9 mouse cellular contexts compared by ENCODE assay signal in the genomic region with DNA sequence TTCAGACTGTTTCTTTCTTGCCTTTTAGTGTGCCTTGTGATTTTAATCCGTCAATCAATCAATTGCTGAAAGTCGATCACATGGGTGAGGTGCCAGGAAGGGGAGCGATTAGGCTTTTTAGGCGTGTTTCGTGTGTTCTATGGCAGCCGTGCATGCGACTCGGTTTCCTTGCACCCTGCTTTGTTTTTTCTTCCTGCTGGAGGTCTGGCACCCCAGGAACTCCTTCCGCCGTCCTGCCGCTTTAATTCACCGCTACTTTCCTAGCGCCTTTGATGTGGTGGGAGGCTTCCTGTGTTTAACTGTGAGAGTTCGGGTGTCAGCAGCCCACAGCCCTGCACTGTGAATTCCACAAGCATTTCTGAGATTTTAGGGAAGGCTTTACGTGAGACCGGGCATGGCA. TPM values are rescaled to one million over a fixed set of nuclear protein-coding genes. Genes with fewer than 3 reads are reported as not detected.
A peak's percentile ranks its signal among the peaks of the same experiment; 100 is the strongest.
DNase-seq lines count a peak whose midpoint lies in the region; ATAC-seq and TF ChIP-seq lines count a peak whose summit lies in the region.
"Had no signal": no experiment of that assay in that cellular context is flagged by ENCODE, and none has a peak within 500 bp of the region (broad histone marks: within the 10 kb centered on the region; RNA-seq: fewer than 3 reads in every experiment).

No protein-coding gene starts in this region.

- H3K9ac ChIP-seq in lung, embryonic 15.5 days, result peak overlapping the region; percentile 22; the same call in 1 of the 2 replicates
- no peak overlapping the region for H3K9ac ChIP-seq in liver, embryonic 12.5 days

- DNase-seq in lung, postnatal 14 days, result no peak
- DNase-seq in forebrain, embryonic 10.5 days (ENCODE audit: extremely low spot score, low spot score), result peak; percentile 42
- DNase-seq in thymus, postnatal 14 days, result peak; percentile 80
- DNase-seq in urinary bladder, adult 2 months (ENCODE audit: low spot score), result no peak
- no peak for DNase-seq in lung, adult 2 months

- no peaks in the 10 kb centered on the region for H3K27me3 ChIP-seq in lung, embryonic 15.5 days
- peaks cover 54% of the 10 kb centered on the region for H3K27me3 ChIP-seq in forebrain, embryonic 10.5 days (ENCODE audit: poor library complexity, severe bottlenecking)
- peaks cover 61% of the 10 kb centered on the region for H3K27me3 ChIP-seq in liver, embryonic 12.5 days (replicated peaks)

- peak overlapping the region; percentile 60 for H3K4me2 ChIP-seq in lung, embryonic 15.5 days
- peak overlapping the region; percentile 44 for H3K4me2 ChIP-seq in liver, embryonic 12.5 days

- 2% methylated on average over 16 of the region's 16 CpGs for WGBS in lung, embryonic 15.5 days
- under 1% methylated on average over 16 of the region's 16 CpGs for WGBS in forebrain, embryonic 10.5 days
- 2% methylated on average over 16 of the region's 16 CpGs for WGBS in liver, embryonic 12.5 days (ENCODE audit: insufficient replicate concordance)
- WGBS in lung, adult 2 months, result 4% methylated on average over 16 of the region's 16 CpGs

- H3K4me3 ChIP-seq in lung, embryonic 15.5 days, result peak overlapping the region; percentile 26
- H3K4me3 ChIP-seq in forebrain, embryonic 10.5 days, result peak overlapping the region; percentile 47
- H3K4me3 ChIP-seq in liver, embryonic 12.5 days, result peak overlapping the region; percentile 15; the same call in 1 of the 2 replicates
- no peak overlapping the region for H3K4me3 ChIP-seq in lung, adult 2 months (replicated peaks; ENCODE audit: extremely low read depth, low read depth, low read length)
- H3K4me3 ChIP-seq: myocyte had no signal

- no peak for TF ChIP-seq CTCF in lung, adult 2 months (IDR thresholded peaks at IDR 0.05; ENCODE audit: insufficient read depth, low read length)

- no peak for TF ChIP-seq POLR2A in lung, adult 2 months (IDR thresholded peaks at IDR 0.05; ENCODE audit: borderline replicate concordance, extremely low read depth, low read depth, low read length)

- H3K36me3 ChIP-seq in lung, embryonic 15.5 days, result no peaks in the 10 kb centered on the region
- H3K36me3 ChIP-seq in forebrain, embryonic 10.5 days (replicated peaks), result no peaks in the 10 kb centered on the region
- no peaks in the 10 kb centered on the region for H3K36me3 ChIP-seq in liver, embryonic 12.5 days

- H3K27ac ChIP-seq in lung, embryonic 15.5 days, result no peak overlapping the region
- H3K27ac ChIP-seq in forebrain, embryonic 10.5 days, result peak overlapping the region; percentile 79
- H3K27ac ChIP-seq in liver, embryonic 12.5 days, result no peak overlapping the region

- no peaks in the 10 kb centered on the region for H3K9me3 ChIP-seq in lung, embryonic 15.5 days
- peaks cover 6% of the 10 kb centered on the region; the same call in 1 of the 2 replicates for H3K9me3 ChIP-seq in forebrain, embryonic 10.5 days
- H3K9me3 ChIP-seq in liver, embryonic 12.5 days (replicated peaks), result no peaks in the 10 kb centered on the region

- no peak for ATAC-seq in lung, embryonic 15.5 days (ENCODE audit: borderline replicate concordance, extremely low read depth, low FRiP score, low TSS enrichment)
- ATAC-seq in liver, embryonic 12.5 days, result no peak
- ATAC-seq in megakaryocyte-erythroid progenitor cell, adult 5-6 weeks (replicated peaks; ENCODE audit: low FRiP score, low TSS enrichment, poor library complexity, severe bottlenecking), result no peak

- H3K4me1 ChIP-seq in lung, embryonic 15.5 days, result peaks cover 43% of the 10 kb centered on the region
- H3K4me1 ChIP-seq in forebrain, embryonic 10.5 days, result peaks cover 52% of the 10 kb centered on the region
- no peaks in the 10 kb centered on the region for H3K4me1 ChIP-seq in liver, embryonic 12.5 days
- no peaks in the 10 kb centered on the region for H3K4me1 ChIP-seq in lung, adult 2 months (ENCODE audit: control insufficient read depth, insufficient read depth, low read length)

RNA-seq across cellular contexts. Expression of a gene that starts 10.2 kb away (rescaled TPM):
- polyA plus RNA-seq in lung, embryonic 15.5 days (2015; fragmentation: Nextera tagmentation; extraction: Ambion mirVana), result 96.5 and 105 TPM in 2 replicates
- polyA plus RNA-seq in forebrain, embryonic 10.5 days (2016; fragmentation: Nextera tagmentation; extraction: Ambion mirVana), result 102 and 110 TPM in 2 replicates
- polyA plus RNA-seq in liver, embryonic 12.5 days (2016; fragmentation: Nextera tagmentation; extraction: Ambion mirVana), result 6.2 and 6.7 TPM in 2 replicates
- polyA plus RNA-seq in urinary bladder, adult 2 months (2012; rRNA removed), result 36.9 and 45.7 TPM in 2 replicates
- total RNA-seq in megakaryocyte-erythroid progenitor cell, adult 5-6 weeks (2014; fragmentation: Nextera tagmentation), result 1.7 TPM in 1 of 2 replicates, not detected in the other
- 0.89 TPM in 1 of 2 replicates, not detected in the other for total RNA-seq in megakaryocyte-erythroid progenitor cell, adult 5-6 weeks (2017)
- 44.1 and 71.4 TPM in 2 replicates for polyA plus RNA-seq in lung, adult 2 months (2012; rRNA removed)

Comparison
In these comparisons a context has a peak if more than half of its experiments do, and no peak if none do; other contexts are left out.
1. DNase-seq: peak in forebrain, embryonic 10.5 days (single experiment) and thymus, postnatal 14 days (single experiment); none in lung, postnatal 14 days (single experiment), urinary bladder, adult 2 months (single experiment) and lung, adult 2 months (single experiment).